Mouse (Mus musculus) right cerebral cortex, postnatal 14 days (tissue): ENCODE measurements around the gene Fndc4.

Source experiments
- DNase-seq: peaks from one replicate; pipeline ENCODE4 v3.0.0; 2022

Gene Fndc4

DNA sequence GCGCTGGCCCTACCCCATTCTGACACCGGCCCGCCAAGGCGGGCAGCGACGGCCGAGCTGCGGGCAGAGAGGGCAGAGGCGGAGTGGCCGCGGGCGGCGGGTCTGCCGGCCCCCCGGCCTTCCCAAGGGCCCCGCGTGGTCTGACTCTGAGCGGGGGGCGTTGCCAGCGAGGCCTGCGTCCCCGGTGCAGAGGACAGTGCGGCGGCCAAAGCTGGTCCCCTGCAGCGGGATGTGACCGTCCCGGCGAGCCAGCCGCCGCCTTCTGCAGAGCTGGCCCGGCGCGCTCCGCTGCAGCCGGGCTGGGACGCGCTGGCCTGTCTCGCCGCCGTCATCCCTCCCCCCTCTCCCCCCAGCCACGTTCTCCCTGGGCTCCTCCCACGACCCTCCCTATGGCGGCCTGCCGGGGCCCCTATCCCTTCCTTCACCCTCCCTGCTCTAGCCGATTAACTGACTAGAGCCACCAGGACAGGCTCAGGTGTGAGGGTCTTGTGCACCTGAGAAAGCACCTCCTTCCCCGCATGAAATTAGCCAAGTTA is at the start of gene Fndc4:
Fndc4 (minus strand) TSS at position 475 of the 536 bp plus-strand sequence.
- DNase-seq = peak; percentile 62

DNA sequence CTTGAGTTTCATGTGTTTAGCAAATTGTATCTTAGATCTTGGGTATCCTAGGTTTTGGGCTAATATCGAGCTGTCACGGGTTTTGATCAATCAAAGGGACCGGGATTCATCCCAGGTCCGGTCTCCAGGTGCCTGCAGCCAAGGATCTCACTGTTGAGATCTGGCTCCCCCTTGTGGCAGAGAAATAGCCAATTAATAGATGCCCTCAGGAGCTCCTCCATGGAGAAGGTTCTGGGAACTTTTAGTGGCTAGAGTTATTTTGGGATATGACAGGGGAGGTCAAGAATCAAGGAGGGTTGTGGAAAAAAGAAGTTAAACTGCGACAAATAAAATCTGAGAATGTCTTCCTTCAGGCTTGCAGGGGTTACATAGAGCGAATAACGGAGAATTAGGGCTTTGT is 32.4 kb upstream of the Fndc4 start:
- DNase-seq = peak; percentile 50

DNA sequence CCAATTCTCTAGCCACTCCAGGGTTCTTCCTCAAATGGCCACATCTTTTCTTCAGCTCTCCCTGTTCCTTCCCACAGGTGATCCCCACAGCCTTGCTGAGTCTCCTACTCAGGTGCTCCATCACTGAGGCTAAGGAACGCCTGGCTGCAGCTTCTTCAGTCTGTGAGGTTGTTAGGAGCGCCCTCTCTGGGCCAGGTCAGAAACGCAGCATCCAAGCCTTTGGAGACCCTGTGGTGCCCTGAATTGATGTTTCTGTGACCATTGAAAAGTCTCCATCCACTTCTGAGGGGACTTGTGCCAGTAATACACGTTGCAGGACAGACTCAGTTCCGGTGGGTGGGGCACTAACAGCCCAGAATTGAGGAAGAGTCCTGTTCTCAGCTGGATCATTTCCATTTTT is 31.0 kb upstream of the Fndc4 start:
- no peak for DNase-seq

DNA sequence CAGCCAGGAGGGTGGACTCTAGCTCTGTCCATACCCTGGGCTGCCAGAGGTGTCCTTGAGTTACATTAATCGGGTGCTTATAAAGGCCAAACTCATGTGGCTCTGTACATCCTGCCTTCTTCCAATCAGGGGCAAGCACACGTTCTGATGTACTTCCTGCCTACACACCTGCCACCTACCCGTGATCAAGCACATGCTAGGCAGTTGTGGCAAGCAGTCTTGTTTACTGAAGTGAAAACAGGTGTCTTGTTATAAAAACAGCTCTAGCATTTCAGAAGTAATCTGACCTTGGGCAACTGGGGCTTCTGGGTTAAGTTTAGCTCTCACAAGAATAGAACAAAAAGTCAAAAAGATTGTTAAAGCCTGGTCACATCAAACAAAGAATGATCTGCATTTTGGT is 28.2 kb upstream of the Fndc4 start:
- no peak for DNase-seq

DNA sequence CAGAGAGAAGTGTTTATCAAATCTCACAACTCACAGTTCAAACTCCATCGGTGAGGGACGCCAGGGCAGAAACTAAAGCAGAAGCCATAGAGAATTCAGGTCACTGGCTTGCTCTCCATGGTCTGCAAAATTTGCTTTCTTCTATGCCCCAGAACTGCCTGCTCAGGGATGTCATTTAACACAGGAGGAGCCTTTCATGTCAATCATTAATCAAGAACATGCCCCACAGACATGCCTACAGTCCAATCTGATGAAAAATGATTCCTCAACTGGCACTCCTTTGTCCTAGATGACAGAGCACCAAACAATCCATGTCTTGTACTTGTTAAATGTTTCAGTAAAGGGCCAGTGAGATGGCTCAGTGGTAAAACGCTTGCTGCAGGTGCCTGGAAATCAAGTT is 26.9 kb upstream of the Fndc4 start:
- DNase-seq = no peak

DNA sequence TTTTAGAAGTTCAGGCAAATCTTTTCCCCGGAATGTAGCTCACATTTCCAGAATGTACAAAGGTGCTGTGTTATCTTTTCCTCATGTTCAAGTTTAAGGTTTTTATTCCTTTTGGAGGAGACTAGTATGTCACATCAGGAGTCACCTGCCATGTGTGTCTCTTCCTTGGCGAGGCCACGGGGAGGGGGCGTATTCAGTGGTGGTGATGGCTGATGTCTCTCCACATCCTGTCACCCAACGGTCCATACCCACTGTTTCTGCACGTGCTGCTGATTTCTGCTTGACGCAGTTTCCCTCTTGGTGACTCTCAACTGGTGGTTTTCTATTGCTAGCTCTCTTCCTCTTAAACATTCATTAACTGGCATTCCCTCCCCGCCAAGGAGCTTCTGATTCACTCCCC is 16.9 kb upstream of the Fndc4 start:
- no peak for DNase-seq

GRCm38 (mm10) chr5:31303093-31303492 is 7.2 kb upstream of the Fndc4 start:
- DNase-seq = no peak

GRCm38 (mm10) chr5:31301866-31302265 is 6.0 kb upstream of the Fndc4 start:
- DNase-seq = no peak

DNA sequence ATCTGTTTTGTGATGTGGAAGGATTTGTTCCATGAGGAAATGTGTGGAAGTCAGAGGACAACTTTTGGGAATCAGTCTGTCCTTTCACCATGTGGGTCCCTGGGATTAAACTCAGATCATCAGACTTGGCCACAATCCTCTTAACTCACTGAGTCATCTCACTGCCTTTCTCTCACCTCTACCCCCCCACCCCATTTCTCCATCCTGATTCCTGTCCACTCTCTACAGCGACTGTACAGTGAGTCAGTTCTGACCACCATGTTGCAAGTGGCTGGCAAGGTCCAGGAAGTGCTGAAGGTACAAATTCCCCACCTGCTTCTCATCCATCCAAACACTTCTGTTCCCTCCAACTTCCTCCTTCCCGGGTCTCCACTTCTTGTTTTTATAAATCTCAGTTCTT is 2.6 kb upstream of the Fndc4 start:
- no peak for DNase-seq

- DNase-seq = no peak
Observed at GRCm38 (mm10) chr5:31297981-31298380, 2.1 kb upstream of the Fndc4 start.

DNA sequence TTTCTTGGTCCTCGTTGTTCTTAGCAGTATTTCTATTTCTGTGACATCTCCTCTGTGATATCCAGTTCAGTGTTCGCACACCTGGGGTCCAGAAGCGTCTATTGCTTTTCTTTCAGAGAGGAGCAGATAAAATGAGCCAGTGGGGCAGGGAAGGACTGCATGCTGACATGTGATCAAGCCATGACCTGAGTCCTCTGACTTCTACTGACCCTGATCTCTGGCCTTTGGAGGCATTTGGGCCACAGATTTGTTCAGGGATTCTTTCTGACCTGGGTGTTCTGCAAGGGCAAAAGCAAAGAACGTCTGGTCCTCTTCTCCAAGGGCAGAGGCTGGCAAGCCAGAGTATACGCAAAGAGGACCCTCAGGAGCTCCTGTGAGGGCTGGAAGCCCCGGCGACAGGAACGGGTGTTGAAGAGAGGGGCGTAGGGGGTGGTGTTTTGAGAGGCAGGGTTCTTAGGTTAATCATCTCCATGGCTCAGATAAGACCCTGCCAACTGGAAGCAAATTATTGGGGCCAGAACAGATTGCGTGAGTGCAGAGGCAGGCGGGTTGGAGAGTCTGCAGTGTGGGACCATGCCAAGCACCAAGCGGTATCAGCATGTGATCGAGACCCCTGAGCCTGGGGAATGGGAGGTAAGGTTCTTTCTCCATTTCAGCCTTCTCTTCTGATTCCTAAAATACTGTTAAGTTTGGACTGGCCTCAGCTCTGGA is 1.3 kb upstream of the Fndc4 start, which contains the start of gene Gckr:
Gckr (plus strand) TSS at position 397 of the 711 bp plus-strand sequence.
- DNase-seq = no peak

DNA sequence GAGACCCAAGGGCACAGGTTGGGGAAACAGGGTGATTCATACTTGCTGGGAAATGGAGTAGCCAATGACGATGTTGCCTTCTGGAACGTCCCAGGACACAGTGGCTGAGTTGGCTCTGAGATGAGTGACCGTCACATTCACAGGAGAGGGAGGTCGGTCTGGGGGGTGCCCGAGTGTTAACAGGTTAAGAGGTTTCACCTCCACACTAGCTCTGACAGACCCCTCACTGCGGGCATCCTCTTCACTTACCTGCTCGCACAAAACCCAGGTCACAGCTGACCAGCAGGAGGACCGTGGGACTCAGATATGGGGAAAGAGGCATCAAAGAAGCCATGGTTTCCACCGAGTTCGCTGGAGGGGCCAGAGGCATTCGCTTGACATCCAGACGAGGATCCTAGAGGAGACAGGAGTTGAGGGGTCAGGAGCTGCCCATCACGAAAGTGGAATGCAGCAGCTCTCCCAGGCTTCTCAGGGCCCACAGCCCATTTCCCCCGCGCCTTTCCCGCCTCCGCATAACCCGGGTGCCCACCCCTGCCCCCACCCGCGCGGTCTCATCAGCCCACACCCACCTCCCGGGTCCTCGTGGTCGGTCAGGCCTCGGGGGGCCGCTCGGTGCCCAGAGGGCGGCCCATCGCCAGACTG is 795 bp downstream of the Fndc4 start:
- no peak for DNase-seq

GRCm38 (mm10) chr5:31291361-31291688 is 4.6 kb downstream of the Fndc4 start:
- DNase-seq = no peak

DNA sequence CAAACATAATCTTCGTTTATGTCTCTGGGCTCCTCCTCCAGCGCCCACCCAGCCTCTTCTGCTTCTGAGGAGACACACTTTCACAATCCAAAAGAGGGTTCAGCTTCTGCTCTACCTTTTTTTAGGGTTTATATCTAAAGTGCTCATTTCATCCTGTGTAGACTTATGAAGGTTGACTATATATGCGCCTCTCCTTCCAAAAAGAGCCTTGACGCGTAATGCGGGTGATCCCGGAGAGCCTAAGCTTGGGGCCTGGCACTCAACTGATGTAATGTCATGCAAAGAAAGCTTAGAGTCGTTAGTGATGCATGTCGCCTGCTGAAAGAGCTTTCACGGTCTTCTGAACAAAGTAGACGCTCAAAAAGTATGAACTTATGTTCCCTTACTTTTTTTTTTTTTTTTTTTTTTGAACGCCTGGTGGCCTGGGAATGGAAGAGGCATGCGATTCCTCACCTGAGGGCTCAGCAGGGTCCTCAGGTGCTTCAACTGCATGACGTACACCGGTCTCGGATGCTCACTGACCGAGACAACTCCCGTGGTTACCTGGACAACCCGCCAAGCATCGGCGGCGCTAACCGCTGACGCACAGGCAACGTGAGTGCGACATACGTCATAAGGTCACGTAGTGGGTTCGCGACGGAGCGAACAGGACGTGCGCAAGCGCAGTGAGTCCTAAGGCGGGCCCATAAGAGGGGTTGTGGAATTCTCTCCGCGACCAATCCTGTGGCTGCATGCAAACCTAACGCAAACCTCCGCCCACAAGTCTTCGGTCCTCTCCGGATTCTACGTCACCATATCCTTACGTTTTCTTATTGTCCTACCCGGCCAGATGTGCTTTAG is 5.1 kb downstream of the Fndc4 start, which contains the start of gene Ift172:
Ift172 (minus strand) TSS at position 596 of the 840 bp plus-strand sequence.
- peak; percentile 97 for DNase-seq

DNA sequence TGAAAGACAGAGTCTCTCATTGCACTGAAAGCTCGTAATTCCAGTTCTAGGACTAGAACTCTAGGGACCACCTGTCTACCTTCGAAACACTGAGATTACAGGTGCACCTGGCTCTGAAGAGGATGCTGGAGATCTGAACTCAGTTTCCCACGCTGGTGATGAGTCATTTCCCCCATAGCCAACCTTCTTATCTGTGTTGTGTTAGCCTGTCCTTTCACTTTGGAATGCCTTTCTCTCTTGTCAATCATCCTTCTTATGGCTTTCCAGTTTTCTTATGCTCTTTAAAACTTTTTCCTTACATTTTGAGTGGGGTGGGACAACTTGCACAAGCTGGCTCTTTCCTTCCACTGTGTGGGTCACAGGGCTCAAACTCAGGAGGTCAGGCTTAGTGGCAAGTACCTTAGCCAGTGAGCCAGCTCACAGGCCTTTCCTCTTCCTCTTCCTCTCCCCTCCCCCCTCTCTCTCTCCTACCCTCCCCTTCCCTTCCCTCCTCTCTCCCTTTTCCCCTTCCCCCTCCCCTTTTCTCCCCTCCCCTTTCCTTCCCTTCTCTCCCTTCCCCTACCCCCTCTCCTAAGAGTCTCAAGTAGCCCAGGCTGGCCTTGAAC is 6.2 kb downstream of the Fndc4 start:
- DNase-seq = no peak

- DNase-seq = no peak
Observed at GRCm38 (mm10) chr5:31288655-31289054, 7.2 kb downstream of the Fndc4 start.

- no peak for DNase-seq
Observed at GRCm38 (mm10) chr5:31288225-31288624, 7.7 kb downstream of the Fndc4 start.

GRCm38 (mm10) chr5:31279245-31279988 is 16.5 kb downstream of the Fndc4 start:
- DNase-seq = no peak

DNA sequence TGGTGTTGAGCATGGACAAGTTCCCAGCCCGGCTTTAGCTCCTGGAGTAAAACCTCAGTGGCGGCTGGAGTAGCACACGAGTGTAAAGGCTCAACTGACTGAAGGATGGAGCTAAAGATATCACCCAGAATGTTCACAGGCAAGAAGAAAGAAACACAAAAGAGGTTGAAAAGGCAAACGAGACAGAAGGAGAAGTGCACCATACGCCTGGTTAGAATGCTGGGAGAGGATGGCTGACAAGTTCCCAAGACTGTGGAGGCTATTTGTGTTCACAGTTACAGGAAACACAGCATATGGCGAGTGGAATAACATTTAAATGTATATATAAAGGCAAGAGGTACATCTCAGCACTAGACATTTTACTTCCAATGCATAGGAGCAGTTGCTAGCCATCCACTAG is 22.9 kb downstream of the Fndc4 start:
- DNase-seq = no peak

GRCm38 (mm10) chr5:31267686-31268085 is 28.2 kb downstream of the Fndc4 start:
- no peak for DNase-seq

GRCm38 (mm10) chr5:31266101-31266500 is 29.8 kb downstream of the Fndc4 start:
- no peak for DNase-seq

DNA sequence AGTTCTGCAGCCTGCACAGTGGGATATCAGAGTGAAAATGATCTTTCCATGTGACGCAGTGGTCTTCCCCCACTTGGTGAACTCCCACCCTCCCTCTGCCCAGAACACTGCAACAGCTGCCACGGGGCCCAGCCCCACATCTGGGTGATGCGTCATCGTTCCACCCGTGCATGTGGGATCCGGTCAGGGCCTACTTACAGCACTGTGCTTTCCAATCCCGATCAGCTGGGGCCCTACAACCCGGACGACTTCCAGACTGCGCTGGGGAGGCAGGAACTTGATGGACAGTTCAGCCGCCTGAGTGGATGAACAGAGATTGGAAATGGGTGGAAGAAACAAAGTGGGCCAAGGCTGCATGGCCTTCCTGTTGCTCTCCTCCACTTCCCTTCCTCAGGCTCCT is 38.3 kb downstream of the Fndc4 start:
- no peak for DNase-seq
